Mouse (Mus musculus) T-helper 2 cell (primary cell): ENCODE measurements around the gene Iqgap1.

ENCODE experiments used
- in situ Hi-C: fragments of 300-600 bp; cut with MboI, MseI; formaldehyde crosslinking; loops from one replicate; pipeline ENCODE4 v1.15.1; 2025; ENCODE audit warnings: high pct_unique_total_duplicates

Iqgap1 gene

DNA sequence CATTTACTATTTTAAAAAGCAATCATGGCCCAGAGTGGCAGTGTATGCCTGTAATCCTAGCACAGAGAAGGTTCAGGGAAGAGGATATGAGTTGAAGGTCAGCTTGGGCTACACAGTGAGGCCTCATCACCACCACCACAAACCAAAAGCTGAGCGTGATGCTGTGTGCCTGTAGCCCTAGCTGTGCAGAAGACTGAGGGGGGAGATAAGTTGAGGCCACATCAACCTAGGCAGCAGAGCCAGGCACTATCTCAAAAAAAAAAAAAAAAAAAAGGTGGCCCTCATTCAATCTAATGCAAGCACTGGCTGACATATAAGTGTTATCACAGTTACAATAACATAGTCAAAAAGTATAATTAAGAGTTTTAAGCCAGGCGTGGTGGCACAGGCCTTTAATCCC, 106.7 kb downstream of the Iqgap1 start:
- in situ Hi-C loops, result no loop called here

DNA sequence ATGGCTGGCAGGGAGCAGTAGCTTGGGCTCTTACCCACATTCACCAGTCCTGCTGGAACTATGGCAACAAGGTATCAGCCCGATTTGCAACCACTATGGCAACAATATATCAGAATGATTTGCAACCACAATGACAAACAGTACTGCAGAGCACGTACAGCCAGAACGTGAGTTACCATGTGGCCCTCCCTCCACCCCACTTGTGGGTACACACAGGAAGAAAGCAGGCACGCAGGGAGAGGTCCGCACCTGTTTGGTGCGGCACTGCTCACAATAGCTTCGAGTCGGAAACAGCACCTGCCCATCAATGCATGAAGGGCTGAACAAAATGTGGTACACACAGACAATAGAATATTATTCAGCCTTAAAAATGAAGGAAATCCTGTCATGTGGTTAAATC, 107.3 kb downstream of the Iqgap1 start:
- in situ Hi-C loops, result no loop called here

DNA sequence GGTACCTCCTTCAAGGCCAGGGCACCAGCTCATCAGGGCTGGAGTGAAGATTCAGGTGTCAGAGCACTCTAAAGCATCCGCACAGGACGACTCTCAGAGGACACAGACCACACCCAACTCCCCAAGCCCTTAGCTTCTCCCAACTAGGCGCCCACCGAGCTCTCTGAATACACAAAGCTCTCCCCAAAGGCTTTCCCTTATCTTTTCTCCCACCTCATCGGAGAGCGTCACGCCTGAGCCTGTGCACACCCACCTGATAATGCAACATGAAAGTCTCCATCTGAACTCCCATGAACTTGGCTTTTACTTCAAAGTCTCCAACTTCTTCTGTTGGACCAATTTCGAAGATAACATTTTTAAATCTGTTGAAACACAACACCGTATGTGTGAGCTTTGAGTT, 109.0 kb downstream of the Iqgap1 start:
- in situ Hi-C loops, result no loop called here

DNA sequence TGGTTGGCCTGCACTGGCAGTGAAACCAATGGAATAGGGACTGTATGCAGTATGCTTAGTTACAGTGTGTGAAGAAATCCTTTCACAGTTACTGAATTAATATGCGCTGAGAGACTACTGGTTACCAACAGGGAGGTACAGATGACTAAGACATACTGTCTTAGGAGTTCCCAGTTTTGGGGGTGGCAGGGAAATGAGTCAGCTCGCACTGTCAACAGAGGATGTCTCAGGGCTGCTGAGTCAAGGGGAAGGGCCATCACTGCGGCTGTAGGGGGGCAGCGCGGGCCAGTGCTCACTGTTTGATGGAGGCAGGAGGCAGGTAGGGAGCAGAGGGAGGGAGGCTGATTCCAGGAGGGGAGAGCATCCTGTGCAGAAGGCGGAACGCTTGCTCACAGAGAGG, 110.5 kb downstream of the Iqgap1 start:
- in situ Hi-C loops, result no loop called here

DNA sequence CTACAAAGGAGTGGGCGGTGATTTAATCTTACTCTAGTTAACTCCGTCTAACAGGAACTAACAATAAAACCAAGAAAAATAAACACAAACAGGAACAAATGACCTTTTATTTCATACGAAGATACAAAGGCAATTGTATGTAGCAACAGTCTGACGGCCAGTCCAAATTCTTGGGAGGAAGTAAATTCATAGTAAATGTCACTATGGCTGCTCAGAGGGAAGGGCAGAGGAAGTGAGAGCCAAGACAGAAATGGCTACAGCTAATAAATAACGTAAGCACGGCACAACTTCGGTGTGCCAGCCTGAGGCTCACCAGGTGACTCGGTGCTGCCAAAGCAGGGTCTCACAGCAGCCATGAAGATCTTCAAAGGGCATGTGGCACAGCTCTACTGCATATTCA, 114.3 kb downstream of the Iqgap1 start:
- in situ Hi-C loops, result no loop called here

DNA sequence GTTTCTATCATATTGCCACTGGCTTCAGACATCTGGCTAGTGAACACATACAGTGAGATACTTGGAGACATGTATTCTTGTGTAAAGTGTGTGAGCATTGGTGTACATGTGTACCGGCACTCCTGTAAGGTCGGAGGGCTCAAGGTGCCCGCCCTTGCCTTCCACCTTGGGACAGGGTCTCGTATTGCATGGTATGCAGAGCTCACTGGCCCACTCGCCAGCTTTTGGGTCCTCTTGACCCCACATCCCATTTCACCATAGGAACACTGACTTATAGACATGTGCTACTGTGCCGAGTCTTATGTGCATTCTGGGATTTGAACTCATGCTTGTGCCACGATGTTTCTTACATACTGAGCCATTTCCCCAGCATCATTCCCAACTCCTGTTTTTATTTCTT, 115.4 kb downstream of the Iqgap1 start:
- in situ Hi-C loops, result no loop called here

DNA sequence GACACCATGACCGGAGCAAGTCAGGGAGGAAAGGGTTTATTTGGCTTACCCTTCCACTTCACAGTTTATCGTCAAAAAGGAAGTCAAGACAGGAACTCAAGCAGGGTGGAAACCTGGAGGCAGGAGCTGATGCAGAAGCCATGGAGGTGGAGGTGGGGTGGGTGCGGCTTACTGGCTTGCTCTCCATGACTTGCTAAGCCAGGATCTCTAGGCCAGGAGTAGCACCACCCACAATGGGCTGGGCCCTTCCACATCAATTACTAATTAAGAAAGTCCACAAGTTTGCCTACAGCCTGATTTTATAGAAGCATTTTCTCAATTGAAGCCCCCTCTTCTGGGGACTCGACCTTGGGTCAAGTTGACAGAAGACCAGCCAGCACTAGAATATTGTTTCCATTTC, 121.7 kb downstream of the Iqgap1 start:
- in situ Hi-C loops, result no loop called here

DNA sequence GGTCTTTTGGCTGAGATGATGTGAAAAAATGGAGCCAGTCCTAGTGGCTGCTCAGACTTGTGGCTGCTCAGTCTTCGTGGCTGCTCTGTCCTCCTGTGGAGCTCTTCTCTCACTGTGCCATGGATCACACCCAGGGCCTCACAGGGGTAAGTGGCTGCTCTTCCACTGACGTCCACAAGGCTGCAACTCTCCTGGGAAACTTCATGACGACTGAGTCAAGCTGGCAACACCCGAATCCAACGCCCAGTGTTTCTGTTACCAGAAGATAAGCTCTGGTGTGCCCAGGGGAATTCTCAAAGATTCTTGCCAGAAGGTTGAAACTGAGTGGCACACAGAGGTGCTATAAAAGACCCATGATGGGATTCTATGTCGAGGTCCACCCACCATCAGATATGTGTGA, 123.3 kb downstream of the Iqgap1 start:
- in situ Hi-C loops, result no loop called here

DNA sequence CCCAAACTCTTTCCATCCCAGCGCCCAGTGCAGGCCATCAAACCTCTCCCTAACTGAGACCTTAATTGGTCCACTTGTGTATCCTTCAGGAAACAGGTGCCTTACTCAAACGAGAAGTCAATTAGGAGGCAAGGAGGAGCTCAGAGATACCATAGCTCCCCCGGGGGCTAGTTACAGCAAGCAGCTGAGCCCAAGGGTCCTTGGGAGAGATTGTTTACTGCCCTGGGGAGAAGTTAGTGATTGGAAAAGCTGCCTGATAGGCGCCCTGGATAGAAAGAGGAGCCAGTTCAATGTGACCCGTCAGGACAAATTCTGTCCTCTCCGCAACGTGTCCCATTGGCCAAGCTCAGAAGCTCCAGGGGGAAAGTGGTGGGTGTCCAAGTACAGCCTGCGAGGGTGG, 126.1 kb downstream of the Iqgap1 start:
- in situ Hi-C loops, result no loop called here

DNA sequence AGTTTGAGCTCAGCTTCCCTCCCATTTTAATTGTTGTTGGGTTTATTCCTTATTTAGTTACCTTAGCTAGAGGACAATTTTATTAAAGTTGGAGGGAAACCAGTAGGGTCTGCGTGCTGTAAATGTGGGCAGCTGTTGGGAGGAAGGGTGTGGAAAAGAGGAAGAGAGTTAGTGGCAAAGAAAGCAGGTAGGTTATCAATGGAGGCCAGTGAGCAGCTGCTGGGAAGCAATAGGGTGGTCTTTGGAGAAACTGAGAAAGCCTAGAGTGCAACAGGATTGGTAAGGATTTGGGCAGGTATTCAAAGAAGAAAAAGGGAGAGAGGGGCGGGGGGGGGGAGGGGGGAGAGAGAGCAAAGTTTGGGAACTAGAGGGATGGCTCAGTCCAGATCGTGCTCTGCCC, 126.8 kb downstream of the Iqgap1 start:
- in situ Hi-C loops, result no loop called here

DNA sequence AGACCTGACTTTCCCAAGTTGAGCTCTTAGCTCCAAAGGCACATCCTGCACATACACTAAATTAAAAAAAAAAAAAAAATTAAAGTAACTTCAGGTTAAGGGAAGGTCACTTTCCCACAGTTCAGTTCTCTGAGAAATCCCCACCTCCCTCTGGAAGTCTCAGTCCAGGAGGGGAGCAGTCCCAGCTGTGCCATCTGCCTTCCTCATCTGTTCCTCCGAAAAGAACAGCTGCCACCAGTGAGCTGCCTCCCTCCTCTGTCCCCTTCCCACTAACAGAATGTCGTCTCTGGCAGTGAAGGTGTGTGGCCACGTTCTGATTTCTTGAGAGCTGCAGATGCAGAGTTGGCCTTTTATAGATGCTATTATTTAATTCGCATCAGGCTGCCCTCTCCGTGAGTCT, 127.9 kb downstream of the Iqgap1 start:
- in situ Hi-C loops, result no loop called here

DNA sequence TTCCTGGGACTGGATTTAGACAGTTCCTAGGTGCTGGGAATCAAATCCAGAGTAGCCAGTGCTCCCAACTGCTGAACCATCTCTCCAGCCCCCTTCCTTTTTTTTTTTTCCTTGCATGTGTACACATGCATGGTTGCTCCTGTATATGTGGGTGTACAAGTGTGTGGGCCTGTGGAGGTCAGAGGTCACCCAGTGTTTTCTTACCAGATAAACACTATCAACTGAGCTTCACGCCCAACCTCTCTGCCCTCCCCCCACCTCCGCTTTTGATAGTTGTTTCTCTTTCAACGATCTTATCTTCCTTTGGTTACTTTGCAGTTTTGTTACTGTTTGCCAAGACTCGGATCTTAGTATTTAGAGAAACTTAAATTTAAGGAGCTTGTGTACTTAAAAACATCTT, 128.9 kb downstream of the Iqgap1 start:
- in situ Hi-C loops, result no loop called here

DNA sequence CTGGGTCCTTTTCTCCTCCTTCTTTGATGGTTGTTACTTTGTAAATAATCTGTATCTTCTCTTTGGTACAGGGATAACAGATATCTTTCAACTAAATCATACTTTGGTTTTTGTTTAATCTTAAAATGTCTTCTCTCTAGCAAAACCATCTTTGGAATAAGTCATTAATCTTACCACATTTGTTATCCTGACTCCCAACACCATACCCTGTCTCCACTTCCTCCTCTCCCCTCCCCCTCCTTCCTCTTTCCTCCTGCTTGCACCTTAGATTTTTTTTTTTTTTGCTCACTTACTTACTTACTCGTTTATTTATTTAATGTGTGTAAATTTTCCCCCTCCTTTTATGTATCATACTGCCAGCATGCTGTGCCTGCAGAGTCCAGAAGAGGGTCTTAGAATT, 129.4 kb downstream of the Iqgap1 start:
- in situ Hi-C loops, result no loop called here

DNA sequence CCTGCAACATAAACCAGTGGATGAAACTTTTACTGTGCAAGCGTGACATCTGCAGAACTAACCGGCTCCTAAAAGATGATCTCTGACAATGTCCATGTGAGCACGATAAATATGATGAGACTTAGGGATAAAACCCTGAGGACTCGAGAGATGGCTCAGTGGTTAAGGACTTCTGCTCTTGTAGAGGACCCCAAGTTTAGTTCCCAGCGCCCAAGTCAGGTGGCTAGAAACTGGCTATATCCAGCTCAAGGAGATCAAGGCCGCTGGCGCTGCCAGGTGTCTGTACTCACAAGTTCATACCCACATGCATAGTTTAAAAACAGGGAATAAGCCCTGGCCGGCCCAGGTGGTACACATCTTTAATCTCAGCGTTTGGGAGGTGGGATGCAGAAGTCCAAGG, 133.3 kb downstream of the Iqgap1 start:
- in situ Hi-C loops, result no loop called here

DNA sequence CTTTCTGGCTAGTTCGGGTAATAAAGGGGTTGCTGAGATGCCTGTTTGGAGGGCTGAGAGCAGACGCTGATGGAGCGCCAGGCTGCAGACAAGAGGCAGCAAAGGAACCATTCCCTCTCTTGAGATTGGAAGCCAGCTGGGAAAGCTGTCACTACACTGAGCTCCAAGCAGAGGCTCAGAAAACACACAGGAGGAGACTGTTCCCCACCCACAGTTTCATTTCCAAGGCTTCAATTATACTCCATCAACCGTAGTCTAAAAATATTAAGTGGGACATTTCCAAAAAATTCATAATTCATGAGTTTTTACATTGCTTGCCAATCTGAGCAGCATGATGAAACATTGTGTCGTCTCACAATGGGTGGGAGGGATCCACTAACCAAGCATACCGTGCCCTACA, 134.6 kb downstream of the Iqgap1 start:
- in situ Hi-C loops, result no loop called here

DNA sequence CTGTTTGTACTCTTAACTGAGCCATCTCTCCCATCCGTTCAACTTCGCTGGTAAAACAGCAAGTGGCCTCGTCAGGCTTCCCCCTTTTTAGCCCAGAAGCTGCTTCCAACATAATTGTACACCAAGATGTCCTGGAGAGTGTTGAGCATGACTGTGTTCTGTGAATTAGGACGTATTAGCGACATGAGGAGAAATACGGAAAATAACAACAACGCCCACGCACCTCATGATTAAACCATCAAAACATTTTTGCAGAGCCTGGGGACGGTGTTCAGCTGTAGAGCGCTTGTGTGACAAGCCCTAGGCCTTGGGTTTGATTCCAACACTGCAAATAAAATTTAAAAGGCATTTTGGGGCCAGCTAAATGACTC, 136.6 kb downstream of the Iqgap1 start:
- in situ Hi-C loops, result no loop called here

DNA sequence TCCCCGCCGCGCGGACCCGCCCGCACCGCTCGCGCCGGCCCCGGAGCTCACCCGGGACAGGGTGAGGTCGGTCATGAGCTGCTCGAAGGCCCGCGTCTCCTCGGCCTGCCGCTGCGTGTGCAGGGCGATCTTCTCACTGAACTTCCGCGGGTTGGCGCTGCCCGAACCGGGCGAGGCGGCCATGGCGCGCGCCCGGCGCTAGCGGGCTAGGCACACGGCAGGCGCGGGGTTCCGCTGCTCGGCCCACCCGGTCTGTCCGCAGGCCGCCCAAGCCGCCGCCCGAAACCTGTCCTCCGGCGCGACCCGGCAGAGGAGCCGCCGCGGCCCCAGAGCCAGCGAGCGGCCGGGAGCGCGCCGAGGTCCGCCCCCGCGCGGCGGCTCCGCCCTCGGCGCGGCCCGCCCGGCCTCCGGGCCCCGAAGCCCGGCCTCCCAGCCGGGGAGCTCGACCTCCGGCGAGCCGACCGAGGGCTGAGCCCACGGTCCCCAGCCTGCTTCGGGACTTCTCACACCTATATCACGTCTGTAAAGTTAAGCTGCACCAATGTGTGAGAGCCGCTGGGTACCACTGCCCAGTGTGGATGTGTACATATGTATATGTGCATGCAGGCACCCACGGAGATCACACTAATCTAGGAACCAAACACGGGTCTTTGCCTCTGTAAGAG, 137.1 kb downstream of the Iqgap1 start, which contains the start of gene Crtc3:
Crtc3 (minus strand) TSS at position 322 of the 665 bp plus-strand sequence.
- in situ Hi-C loops, result no loop called here

DNA sequence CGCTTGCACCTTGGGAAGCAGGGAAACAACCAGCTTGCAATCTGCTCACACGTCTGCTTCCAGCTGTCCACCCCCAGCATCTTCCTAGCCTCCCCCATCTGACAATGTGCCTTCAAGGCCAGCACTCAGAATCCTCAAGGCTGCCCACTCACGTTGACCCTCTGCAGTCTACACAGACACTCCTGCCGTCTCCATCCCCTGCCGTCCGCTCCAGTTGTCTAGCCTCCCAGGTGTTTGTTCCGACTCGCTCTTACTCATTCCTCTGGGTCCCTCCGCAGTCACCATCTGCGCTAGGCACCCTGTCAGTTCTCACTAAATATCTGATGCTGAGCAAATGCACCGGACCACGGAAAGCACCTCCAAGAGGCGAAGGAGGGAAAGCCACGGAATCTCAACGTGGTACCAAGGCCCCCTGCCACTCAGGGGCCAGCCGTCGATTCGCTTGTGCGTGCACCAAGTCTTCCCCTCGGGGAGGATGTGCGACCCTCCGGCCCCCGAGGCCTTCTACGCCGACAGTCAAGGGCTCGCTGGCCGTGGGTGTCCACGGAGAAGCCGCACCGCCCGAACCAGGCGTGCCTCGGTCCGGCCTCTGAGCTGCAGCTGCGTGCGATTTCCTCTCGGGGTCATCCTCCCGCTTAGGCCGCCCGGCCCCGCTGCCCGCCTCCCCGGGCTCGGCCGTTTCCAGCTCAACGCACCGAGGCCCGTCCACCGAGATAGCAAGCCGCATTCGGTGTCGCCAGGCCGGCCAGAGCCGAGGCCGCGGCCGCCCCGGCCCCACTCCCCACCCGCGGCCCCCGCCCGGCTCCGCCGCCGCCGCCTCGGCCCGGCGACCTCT, 137.8 kb downstream of the Iqgap1 start:
- in situ Hi-C loops, result no loop called here

DNA sequence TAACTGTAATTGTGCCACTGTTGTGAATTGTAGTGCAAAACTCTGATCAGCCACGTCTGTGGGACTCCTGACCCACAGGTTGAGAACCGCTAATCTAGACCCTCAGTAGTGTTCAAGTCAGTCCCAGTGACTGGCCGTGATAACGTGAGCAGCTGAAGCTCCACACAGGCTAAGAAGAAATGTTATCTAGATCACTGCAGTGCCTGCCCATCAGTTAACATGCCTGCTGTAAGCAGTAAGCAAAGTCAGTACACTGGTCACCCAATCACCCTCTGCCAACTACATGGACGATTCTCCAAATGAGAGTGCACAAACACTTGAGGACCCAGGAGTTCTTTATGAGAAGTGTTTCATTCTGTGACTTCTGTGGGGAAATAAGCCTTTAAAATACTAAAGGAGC, 140.1 kb downstream of the Iqgap1 start:
- in situ Hi-C loops, result no loop called here

DNA sequence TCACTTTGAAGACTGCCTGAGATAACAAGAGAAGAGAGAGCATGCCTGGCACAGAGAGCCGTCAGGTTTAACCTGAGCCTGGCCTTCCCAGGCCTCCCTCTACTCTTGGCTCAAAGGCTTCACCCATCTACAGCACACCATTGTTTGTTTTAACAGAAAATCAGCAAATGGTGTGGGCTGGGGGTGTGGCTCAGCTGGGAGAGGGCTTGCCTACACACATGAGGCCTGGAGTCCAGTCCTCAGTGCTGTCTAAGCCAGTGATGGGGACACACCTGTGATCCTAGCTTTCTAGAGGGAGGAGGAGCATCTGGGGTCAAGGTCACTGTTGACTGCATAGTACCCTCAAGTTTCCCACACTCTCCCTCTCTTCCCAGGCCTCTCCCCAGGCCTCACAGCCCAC, 143.1 kb downstream of the Iqgap1 start:
- in situ Hi-C loops, result no loop called here

DNA sequence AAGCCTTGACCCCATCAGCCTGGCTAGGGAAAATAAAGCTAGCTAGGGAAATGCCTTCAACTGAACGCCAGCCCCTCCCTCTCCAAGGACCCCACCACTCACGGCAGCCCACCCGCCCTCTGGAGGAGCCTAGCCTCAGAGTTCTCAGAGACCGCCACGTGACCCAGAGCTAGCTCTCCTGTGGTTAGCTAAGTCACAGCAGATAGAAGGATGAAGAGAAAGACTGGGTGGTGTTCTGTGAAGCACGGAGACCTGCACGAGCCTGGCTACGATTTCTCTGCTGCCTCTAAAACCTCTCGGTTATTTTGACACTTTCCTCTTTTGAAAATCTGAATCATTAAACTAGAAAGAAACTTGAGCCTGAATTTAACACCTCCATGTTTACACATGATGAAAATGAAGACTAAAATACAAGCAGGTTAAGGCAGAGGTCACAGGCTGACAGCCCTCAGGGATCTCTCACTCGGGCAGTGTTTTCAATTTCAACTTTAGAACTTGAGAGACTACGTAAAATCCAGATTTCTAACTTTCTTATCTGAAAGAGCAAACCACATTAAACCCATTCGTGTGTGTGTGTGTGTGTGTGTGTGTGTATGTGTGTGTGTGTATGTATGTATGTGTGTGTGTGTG, 145.4 kb downstream of the Iqgap1 start:
- in situ Hi-C loops, result no loop called here

DNA sequence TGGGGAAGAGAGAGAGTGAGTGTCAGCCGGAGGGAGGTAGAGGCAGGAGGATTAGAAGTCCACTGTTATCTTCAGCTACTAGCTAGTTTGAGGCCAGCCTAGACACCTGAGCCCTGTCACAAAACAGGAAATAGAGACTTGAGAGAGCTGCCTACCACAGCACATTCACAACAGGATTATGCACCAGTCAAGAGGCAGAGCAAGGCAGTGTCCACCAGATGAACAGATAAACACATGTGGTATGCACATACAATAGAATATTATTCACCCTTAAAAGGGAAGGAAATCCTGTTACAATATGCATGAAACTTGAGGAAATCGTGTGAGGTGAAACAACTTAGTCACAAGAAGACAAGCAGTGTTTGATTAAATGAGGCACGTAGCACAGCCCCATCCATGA, 153.5 kb downstream of the Iqgap1 start:
- in situ Hi-C loops, result no loop called here

DNA sequence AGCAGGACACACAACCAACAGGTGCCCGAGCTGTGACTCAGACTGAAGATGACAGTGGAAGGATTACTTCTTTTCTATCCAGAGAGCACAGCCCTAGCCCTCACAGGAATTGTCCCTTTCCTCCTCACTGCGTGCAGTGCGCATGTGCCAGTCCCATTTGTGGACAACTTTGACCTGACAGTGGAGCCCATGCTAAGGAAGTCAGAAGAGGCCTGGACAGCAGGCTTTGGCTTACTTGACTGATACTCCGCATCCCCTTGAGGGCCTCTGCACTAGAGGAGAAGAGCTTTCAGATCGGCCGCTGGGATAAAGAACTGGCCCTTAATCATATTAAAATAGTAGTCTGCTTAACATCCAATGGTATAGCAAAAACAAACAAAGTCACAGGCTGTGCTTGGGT, 154.9 kb downstream of the Iqgap1 start:
- in situ Hi-C loops, result no loop called here
